Mouse (Mus musculus) testis, adult 2 months (tissue): Measurements from ENCODE around the gene Arpc1b.

Experiments
- CTCF ChIP-seq: fragments of 200-500 bp; IDR thresholded peaks from 2 replicates; pipeline ENCODE4 v1.5.1; 2012; ENCODE audit warnings: low read depth, mild to moderate bottlenecking, inconsistent platforms, low read length, moderate library complexity; ENCODE audit not compliant: control insufficient read depth, insufficient read depth, insufficient replicate concordance
- POLR2A ChIP-seq: fragments of 200-500 bp; IDR thresholded peaks from 2 replicates; pipeline ENCODE4 v1.6.1; 2012; ENCODE audit warnings: low read depth, mild to moderate bottlenecking, inconsistent platforms, low read length, moderate library complexity; ENCODE audit not compliant: control insufficient read depth

DNA sequence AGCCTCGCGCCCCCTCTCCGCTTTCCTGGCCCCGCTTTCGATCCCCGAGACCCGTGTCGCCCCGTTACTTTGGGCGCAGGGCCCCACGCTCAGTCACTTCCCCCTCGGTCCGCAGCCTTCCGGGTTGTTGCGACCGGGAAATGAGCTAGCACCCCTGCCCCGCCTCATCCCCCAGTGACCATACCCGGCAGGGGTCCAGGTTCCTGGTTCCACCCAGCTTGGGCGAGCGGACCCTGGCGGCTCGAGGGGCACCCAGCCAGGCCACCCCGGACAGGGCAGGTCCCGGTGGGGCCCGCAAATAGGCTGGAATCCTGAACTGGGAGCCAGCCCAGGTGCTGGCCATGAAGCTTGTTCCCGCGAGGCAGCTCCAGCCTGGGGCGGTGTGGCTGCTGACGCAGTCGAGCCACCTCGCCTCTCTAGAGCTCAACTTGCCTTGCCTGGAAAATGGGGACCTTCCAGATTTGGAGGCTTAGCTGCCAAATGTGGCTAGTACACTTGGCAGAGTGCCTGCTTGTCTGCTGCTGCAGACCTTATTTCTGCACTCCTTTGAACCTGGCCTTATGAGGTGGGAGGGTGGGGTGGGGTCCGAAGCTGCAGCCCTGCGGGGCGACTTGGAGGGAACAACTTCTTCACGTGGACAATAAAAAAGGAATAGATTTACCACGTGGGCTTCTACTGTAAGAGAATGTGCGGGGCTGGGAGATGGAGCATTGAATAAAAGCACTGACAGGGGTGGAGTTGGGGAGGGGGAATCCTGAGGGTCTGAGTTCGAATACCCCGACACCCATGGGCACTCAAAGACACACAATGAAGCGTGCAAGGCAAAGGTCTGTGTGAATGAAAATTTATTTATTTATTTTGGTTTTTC, 825 bp downstream of the Arpc1b start:
- TF ChIP-seq POLR2A (no peak), CTCF (no peak)
